Mouse (Mus musculus): ENCODE results near the gene Atp2b1. TPM values are rescaled to one million over a fixed set of nuclear protein-coding genes. Genes with fewer than 3 reads are reported as not detected.
A peak's percentile ranks its signal among the peaks of the same experiment; 100 is the strongest.

Atp2b1 gene
- polyA plus RNA-seq, 1 experiment = 23.2 TPM

DNA sequence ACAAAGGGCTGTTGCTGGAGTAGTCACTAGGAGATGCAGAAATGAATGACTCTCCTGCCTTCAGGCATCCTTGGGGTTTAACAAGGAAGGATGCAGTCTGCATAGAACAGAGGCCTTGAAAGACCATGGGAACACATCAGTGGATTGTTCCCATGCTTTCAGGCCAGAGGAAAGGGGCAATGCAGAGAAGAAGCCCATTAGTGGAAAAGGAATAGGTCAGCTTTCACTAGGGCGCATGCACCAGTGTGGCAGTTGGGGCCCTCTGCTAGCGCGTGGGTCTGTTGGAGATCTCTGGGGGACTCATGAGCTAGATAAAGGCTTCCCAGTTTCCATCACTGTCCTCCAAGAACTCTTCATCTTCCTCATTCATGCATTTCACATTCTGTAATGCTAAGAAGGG is 41.9 kb downstream of the Atp2b1 start:
- TF ChIP-seq CTCF (IDR thresholded peaks at IDR 0.05; ENCODE audit: insufficient read depth, low read length) (no peak), POLR2A (IDR thresholded peaks at IDR 0.05; ENCODE audit: borderline replicate concordance, extremely low read depth, low read depth, low read length) (no peak)
- WGBS = 95% methylated on average over 3 of the region's 3 CpGs
- peaks cover 45% of the 10 kb centered on the region for H3K4me1 ChIP-seq (ENCODE audit: control insufficient read depth, insufficient read depth, low read length)
- DNase-seq = no peak
- no peak overlapping the region for H3K4me3 ChIP-seq (replicated peaks; ENCODE audit: extremely low read depth, low read depth, low read length)

DNA sequence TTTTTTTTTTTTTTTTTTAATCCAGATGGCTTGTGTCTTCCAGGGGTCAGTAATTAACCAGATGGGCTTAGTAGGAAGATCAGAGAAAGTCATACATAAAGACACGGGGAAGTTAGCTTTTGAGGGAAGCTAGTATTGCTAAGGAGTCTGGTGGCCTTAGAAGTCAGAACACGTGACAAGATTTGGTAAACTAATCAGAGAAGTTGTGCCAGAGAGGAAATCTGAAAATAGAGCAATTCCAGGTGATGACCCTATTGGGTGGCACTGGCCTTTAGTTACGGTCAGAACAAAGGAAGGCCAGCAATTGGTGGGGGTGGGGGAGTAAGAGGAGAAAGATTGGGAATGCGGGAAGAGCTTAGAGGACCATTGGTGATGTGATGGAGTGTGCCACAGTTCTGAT is 44.5 kb downstream of the Atp2b1 start:
- 43% methylated on average over 4 of the region's 4 CpGs for WGBS
- DNase-seq = no peak
- H3K4me3 ChIP-seq (replicated peaks; ENCODE audit: extremely low read depth, low read depth, low read length) = no peak overlapping the region
- H3K4me1 ChIP-seq (ENCODE audit: control insufficient read depth, insufficient read depth, low read length) = peaks cover 38% of the 10 kb centered on the region
- no peak for TF ChIP-seq POLR2A (IDR thresholded peaks at IDR 0.05; ENCODE audit: borderline replicate concordance, extremely low read depth, low read depth, low read length)
- no peak for TF ChIP-seq CTCF (IDR thresholded peaks at IDR 0.05; ENCODE audit: insufficient read depth, low read length)

DNA sequence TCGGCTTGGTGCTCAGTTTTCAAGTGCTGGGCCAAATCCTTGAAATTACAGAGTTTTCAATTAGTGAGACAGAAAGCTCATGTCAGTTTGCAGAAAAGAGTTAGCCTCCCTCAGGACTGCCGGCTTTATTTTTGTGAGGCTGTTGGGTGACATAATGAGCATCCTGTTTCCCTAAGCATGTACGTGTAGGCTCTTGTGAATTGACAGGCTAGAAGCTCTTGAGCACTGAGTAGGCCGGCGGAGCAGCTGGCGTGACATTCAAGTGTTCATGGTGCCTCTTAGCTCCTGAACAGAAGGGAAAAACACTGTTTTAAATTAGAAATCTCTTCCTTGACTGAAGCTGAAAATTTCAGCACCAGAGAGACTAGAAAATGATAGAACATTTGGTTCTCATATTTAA is 45.2 kb downstream of the Atp2b1 start:
- DNase-seq = no peak
- TF ChIP-seq CTCF (IDR thresholded peaks at IDR 0.05; ENCODE audit: insufficient read depth, low read length) (no peak), POLR2A (IDR thresholded peaks at IDR 0.05; ENCODE audit: borderline replicate concordance, extremely low read depth, low read depth, low read length) (no peak)
- Histone ChIP-seq H3K4me3 (replicated peaks; ENCODE audit: extremely low read depth, low read depth, low read length) (no peak overlapping the region), H3K4me1 (ENCODE audit: control insufficient read depth, insufficient read depth, low read length) (peaks cover 35% of the 10 kb centered on the region)
- 31% methylated on average over 6 of the region's 6 CpGs for WGBS

GRCm38 (mm10) chr10:98960911-98961310 is 46.7 kb downstream of the Atp2b1 start:
- no peak overlapping the region for H3K4me3 ChIP-seq (replicated peaks; ENCODE audit: extremely low read depth, low read depth, low read length)
- WGBS = 43% methylated on average over 5 of the region's 5 CpGs
- peaks cover 26% of the 10 kb centered on the region for H3K4me1 ChIP-seq (ENCODE audit: control insufficient read depth, insufficient read depth, low read length)
- no peak for DNase-seq
- no peak for TF ChIP-seq CTCF (IDR thresholded peaks at IDR 0.05; ENCODE audit: insufficient read depth, low read length)
- TF ChIP-seq POLR2A (IDR thresholded peaks at IDR 0.05; ENCODE audit: borderline replicate concordance, extremely low read depth, low read depth, low read length) = 0 out of 2 replicates have a peak, but pooled peaks have one; percentile 4

GRCm38 (mm10) chr10:98962092-98962491 is 47.9 kb downstream of the Atp2b1 start:
- H3K4me1 ChIP-seq (ENCODE audit: control insufficient read depth, insufficient read depth, low read length) = peaks cover 22% of the 10 kb centered on the region
- TF ChIP-seq POLR2A (IDR thresholded peaks at IDR 0.05; ENCODE audit: borderline replicate concordance, extremely low read depth, low read depth, low read length) (no peak), CTCF (IDR thresholded peaks at IDR 0.05; ENCODE audit: insufficient read depth, low read length) (no peak)
- no peak overlapping the region for H3K4me3 ChIP-seq (replicated peaks; ENCODE audit: extremely low read depth, low read depth, low read length)
- no peak for DNase-seq
- 63% methylated on average over 8 of the region's 8 CpGs for WGBS

DNA sequence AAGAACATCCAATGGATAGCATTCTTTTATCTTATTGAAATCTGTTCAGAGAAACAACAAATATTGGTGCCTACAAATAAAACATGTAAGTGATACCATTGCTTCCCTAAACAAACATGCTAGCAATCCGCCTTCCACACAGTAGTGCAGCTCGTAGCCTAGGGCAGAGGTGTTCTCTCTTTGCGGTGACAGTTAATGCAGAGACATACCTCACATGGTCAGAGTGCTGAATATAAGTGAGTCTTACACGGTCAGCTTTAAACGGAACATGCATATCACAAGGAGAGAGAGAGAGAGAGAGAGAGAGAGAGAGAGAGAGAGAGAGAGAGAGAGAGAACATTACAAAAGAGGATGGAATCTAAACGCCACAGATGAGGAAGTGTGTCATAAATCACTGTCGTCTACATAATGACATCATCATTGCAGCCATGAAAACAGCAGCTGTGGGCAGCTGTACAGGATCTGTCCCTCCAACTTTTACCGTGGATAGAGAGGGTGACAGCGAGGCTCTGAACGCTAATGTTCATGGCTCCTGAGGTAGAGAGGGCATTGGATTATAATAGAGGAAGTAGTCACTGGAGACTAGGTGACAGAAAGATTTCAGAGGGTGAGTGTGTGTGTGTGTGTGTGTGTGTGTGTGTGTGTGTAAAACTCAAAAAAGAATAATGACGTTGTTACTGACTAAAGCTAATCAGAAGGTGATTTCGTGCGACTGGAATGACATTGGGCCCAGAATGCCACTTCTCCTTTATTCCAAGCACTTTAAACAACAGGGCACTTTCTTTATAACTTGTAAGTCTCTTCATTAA is 52.4 kb downstream of the Atp2b1 start:
- 36% methylated on average over 13 of the region's 13 CpGs for WGBS

DNA sequence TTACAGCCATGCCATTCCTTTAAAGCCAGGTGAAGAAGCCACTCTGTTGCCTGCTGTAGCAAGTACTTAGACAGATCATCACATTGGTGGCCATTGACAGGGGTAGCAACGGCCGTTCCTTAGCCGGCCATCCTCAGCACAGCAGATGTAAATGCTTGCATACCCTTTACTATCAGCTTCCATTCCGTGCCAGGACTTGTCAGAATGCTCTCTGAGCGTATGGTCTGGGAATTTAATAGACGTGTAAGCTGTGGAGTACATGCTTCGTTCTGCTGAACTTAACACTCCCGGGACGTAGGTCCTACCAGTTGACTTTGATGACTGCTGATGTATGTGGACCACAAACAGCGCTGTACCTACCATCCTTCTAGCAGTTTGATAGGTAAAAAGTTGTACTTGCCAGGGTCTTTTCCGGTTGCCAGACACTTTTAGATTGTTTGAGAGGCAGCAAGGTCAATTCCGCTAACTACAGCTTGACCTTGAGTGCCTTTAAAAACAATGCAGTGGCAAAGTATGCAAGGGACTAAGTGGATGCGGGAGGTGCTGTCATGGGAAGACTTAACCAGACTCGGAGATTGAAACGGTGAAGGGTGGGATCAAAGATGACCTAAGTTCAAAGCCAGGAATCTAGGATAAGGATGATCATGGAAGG is 53.2 kb downstream of the Atp2b1 start:
- no peak for TF ChIP-seq POLR2A (IDR thresholded peaks at IDR 0.05; ENCODE audit: borderline replicate concordance, extremely low read depth, low read depth, low read length)
- TF ChIP-seq CTCF (IDR thresholded peaks at IDR 0.05; ENCODE audit: insufficient read depth, low read length) = no peak
- H3K4me3 ChIP-seq (replicated peaks; ENCODE audit: extremely low read depth, low read depth, low read length) = no peak overlapping the region
- 74% methylated on average over 15 of the region's 15 CpGs for WGBS
- DNase-seq = no peak
- H3K4me1 ChIP-seq (ENCODE audit: control insufficient read depth, insufficient read depth, low read length) = peaks cover 12% of the 10 kb centered on the region

More for the DNA sequence above, 52.4 kb downstream of the Atp2b1 start:
- no peak for TF ChIP-seq CTCF (IDR thresholded peaks at IDR 0.05; ENCODE audit: insufficient read depth, low read length)
- no peak for TF ChIP-seq POLR2A (IDR thresholded peaks at IDR 0.05; ENCODE audit: borderline replicate concordance, extremely low read depth, low read depth, low read length)
- Histone ChIP-seq H3K4me1 (ENCODE audit: control insufficient read depth, insufficient read depth, low read length) (peaks cover 12% of the 10 kb centered on the region), H3K4me3 (replicated peaks; ENCODE audit: extremely low read depth, low read depth, low read length) (no peak overlapping the region)
- no peak for DNase-seq

GRCm38 (mm10) chr10:98970917-98971316 is 56.7 kb downstream of the Atp2b1 start:
- H3K4me3 ChIP-seq (replicated peaks; ENCODE audit: extremely low read depth, low read depth, low read length) = no peak overlapping the region
- DNase-seq = no peak
- whole genome bisulfite sequencing = 93% methylated on average over 3 of the region's 3 CpGs
- peaks cover 24% of the 10 kb centered on the region for H3K4me1 ChIP-seq (ENCODE audit: control insufficient read depth, insufficient read depth, low read length)
- no peak for TF ChIP-seq CTCF (IDR thresholded peaks at IDR 0.05; ENCODE audit: insufficient read depth, low read length)

GRCm38 (mm10) chr10:98972359-98972758 is 58.2 kb downstream of the Atp2b1 start:
- H3K4me1 ChIP-seq (ENCODE audit: control insufficient read depth, insufficient read depth, low read length) = peaks cover 22% of the 10 kb centered on the region
- WGBS = 75% methylated on average over 2 of the region's 2 CpGs
- no peak for TF ChIP-seq POLR2A (IDR thresholded peaks at IDR 0.05; ENCODE audit: borderline replicate concordance, extremely low read depth, low read depth, low read length)
- TF ChIP-seq CTCF (IDR thresholded peaks at IDR 0.05; ENCODE audit: insufficient read depth, low read length) = no peak
- DNase-seq = no peak
- H3K4me3 ChIP-seq (replicated peaks; ENCODE audit: extremely low read depth, low read depth, low read length) = no peak overlapping the region
